In the genomic region with DNA sequence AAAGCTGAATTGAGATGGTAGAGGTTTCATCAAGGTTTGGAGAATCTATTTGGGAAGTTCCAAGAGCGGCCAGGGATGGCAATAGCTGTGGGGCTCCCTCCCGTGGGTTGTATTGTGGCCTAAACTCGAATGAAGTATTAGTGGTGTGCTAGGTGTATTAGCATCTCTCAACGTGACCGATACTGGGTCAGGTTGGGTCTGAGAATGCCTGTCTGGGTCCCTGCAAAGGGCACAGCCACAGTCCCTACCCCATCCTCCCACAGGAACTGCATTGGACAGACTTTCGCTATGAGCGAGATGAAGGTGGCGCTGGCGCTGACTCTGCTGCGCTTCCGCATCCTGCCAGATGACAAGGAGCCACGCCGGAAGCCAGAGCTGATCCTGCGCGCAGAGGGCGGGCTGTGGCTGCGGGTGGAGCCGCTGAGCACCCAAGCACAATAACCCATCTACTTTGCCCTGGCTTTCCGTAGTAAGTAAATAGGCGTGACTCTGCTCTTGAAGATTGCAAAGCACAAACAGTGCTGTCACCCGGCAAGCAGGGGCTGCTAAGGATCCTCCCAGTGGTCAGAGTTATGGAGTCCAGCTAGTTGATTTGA, we compare ENCODE assay signal across 9 mouse cellular contexts. TPM values are rescaled to one million over a fixed set of nuclear protein-coding genes. Genes with fewer than 3 reads are reported as not detected.
DNase-seq lines count a peak whose midpoint lies in the region; ATAC-seq and TF ChIP-seq lines count a peak whose summit lies in the region.
"Had no signal": no experiment of that assay in that cellular context is flagged by ENCODE, and none has a peak within 500 bp of the region (broad histone marks: within the 10 kb centered on the region; RNA-seq: fewer than 3 reads in every experiment).

No protein-coding gene starts in this region.

- TF ChIP-seq POLR2A in cerebellum, adult 2 months (IDR thresholded peaks at IDR 0.05; ENCODE audit: borderline replicate concordance, insufficient read depth, low read length): no peak

- peak overlapping the region; percentile 9; the same call in 1 of the 2 replicates for H3K9ac ChIP-seq in ES-E14 (ENCODE audit: insufficient read depth, low read depth, low read length, poor library complexity, severe bottlenecking)
- no peak overlapping the region for H3K9ac ChIP-seq in neural tube, embryonic 11.5 days (ENCODE audit: low read length)

- no peak overlapping the region for H3K27ac ChIP-seq in ES-E14 (ENCODE audit: insufficient read depth, low read depth, low read length, poor library complexity, severe bottlenecking)
- H3K27ac ChIP-seq in neural tube, embryonic 11.5 days (ENCODE audit: low read depth, low read length): no peak overlapping the region
- no peak overlapping the region for H3K27ac ChIP-seq in cerebellum, adult 2 months (ENCODE audit: insufficient read depth, low read length)

- H3K27me3 ChIP-seq in neural tube, embryonic 11.5 days (ENCODE audit: control insufficient read depth, insufficient read depth, low read length): no peaks in the 10 kb centered on the region
- no peaks in the 10 kb centered on the region for H3K27me3 ChIP-seq in cerebellum, adult 2 months (ENCODE audit: control insufficient read depth, insufficient read depth, low read length)

- H3K36me3 ChIP-seq in ES-E14 (ENCODE audit: control insufficient read depth, insufficient read depth, low read length, poor library complexity, severe bottlenecking): no peaks in the 10 kb centered on the region
- H3K36me3 ChIP-seq in neural tube, embryonic 11.5 days (ENCODE audit: control insufficient read depth, insufficient read depth, low read length): no peaks in the 10 kb centered on the region

- peak; percentile 77 for ATAC-seq in inflammation-experienced regulatory T-cells, adult 6 months
- ATAC-seq in neural tube, embryonic 11.5 days (ENCODE audit: insufficient read depth, low FRiP score, low TSS enrichment): no peak

- no peak for TF ChIP-seq CTCF in cerebellum, adult 2 months (IDR thresholded peaks at IDR 0.05; ENCODE audit: borderline replicate concordance, insufficient read depth, low read depth, low read length)

- H3K4me2 ChIP-seq in neural tube, embryonic 11.5 days (ENCODE audit: low read depth): no peak overlapping the region

- DNase-seq in ES-E14 (ENCODE audit: low read depth, low spot score): peak; percentile 30
- DNase-seq in embryo, embryonic 10.5 days (ENCODE audit: low spot score): peak; percentile 8
- DNase-seq in neural tube, embryonic 11.5 days (ENCODE audit: low spot score): peak; percentile 24
- no peak for DNase-seq in Muller cell, postnatal 12 days (ENCODE audit: inconsistent ontology term)
- no peak for DNase-seq in cerebellum, adult 2 months
- DNase-seq in kidney, adult 11 months: no peak

- in situ Hi-C loops in ES-E14 (cut with MboI; ENCODE audit: low sequenced_read_pairs in 2 of 2, unreplicated experiment in 2 of 2): no loop called here

- no peaks in the 10 kb centered on the region; a peak in 2 of 4 replicates for H3K4me1 ChIP-seq in ES-E14 (ENCODE audit: control insufficient read depth in 2 of 2, insufficient read depth in 2 of 2, low read length in 2 of 2, poor library complexity in 1 of 2)
- no peaks in the 10 kb centered on the region for H3K4me1 ChIP-seq in neural tube, embryonic 11.5 days (ENCODE audit: control insufficient read depth, insufficient read depth, low read length)
- no peaks in the 10 kb centered on the region for H3K4me1 ChIP-seq in cerebellum, adult 2 months (ENCODE audit: control insufficient read depth, insufficient read depth, low read length)

- H3K4me3 ChIP-seq in ES-E14 (ENCODE audit: insufficient read depth in 1 of 2, low read depth in 1 of 2, low read length in 2 of 2, poor library complexity in 1 of 2, severe bottlenecking in 1 of 2): peak overlapping the region; percentile 0 to 31; a peak in 3 of 4 replicates
- H3K4me3 ChIP-seq in neural tube, embryonic 11.5 days (ENCODE audit: low read depth, low read length): no peak overlapping the region
- no peak overlapping the region for H3K4me3 ChIP-seq in cerebellum, adult 2 months (replicated peaks; ENCODE audit: insufficient read depth, low read depth, low read length)

- WGBS in neural tube, embryonic 11.5 days: 41% methylated on average over 21 of the region's 21 CpGs
- WGBS in cerebellum, adult 2 months: 31% methylated on average over 21 of the region's 21 CpGs

- no peaks in the 10 kb centered on the region for H3K9me3 ChIP-seq in ES-E14 (ENCODE audit: control insufficient read depth, insufficient read depth, low read depth, low read length)
- H3K9me3 ChIP-seq in neural tube, embryonic 11.5 days (ENCODE audit: control insufficient read depth, low read length): no peaks in the 10 kb centered on the region

TF ChIP-seq in ES-E14, 5 proteins besides CTCF, POLR2A, EP300 and RAD21:
- TF ChIP-seq MAFK (IDR thresholded peaks at IDR 0.05; ENCODE audit: insufficient read depth, low read depth, low read length) (no peak), ZC3H11A (IDR thresholded peaks at IDR 0.05; ENCODE audit: borderline replicate concordance, low read depth, low read length) (no peak), ZNF384 (IDR thresholded peaks at IDR 0.05; ENCODE audit: low read depth, low read length) (no peak), HCFC1 (IDR thresholded peaks at IDR 0.05; ENCODE audit: borderline replicate concordance, insufficient read depth, low read length) (no peak), CHD2 (IDR thresholded peaks at IDR 0.05; ENCODE audit: low read depth, low read length) (no peak)

RNA-seq across cellular contexts. Expression of a gene that starts 9.3 kb away (rescaled TPM):
- 0.11 and 0.31 TPM in 2 replicates for total RNA-seq in ES-E14 (2012; rRNA removed)
- not detected for polyA plus RNA-seq in inflammation-experienced regulatory T-cells, adult 6 months (2017; shearing (Covaris generic))
- polyA plus RNA-seq in neural tube, embryonic 11.5 days (2014; fragmentation: Nextera tagmentation; extraction: Ambion mirVana): 0.77 TPM in 1 of 2 replicates, not detected in the other
- polyA plus RNA-seq in cerebellum, adult 2 months (2012; rRNA removed): 5.1 and 5.9 TPM in 2 replicates
- total RNA-seq: common myeloid progenitor, adult 5-6 weeks; neutrophil, adult 5-6 weeks had no signal

RNA-seq across cellular contexts. Expression of a gene that starts 17.4 kb away (rescaled TPM):
- total RNA-seq in ES-E14 (2012; rRNA removed): 0.21 and 0.36 TPM in 2 replicates
- polyA plus RNA-seq in inflammation-experienced regulatory T-cells, adult 6 months (2017; shearing (Covaris generic)): not detected
- not detected in 2 replicates for polyA plus RNA-seq in neural tube, embryonic 11.5 days (2014; fragmentation: Nextera tagmentation; extraction: Ambion mirVana)
- polyA plus RNA-seq in cerebellum, adult 2 months (2012; rRNA removed): not detected in 2 replicates
- total RNA-seq: common myeloid progenitor, adult 5-6 weeks; neutrophil, adult 5-6 weeks had no signal

RNA-seq across cellular contexts. Expression of a gene that starts 55.0 kb away (rescaled TPM):
- 0.63 and 0.71 TPM in 2 replicates for total RNA-seq in ES-E14 (2012; rRNA removed)
- polyA plus RNA-seq in inflammation-experienced regulatory T-cells, adult 6 months (2017; shearing (Covaris generic)): not detected
- not detected in 2 replicates for polyA plus RNA-seq in neural tube, embryonic 11.5 days (2014; fragmentation: Nextera tagmentation; extraction: Ambion mirVana)
- polyA plus RNA-seq in cerebellum, adult 2 months (2012; rRNA removed): not detected in 2 replicates
- total RNA-seq: common myeloid progenitor, adult 5-6 weeks had no signal

Comparison
In these comparisons a context has a peak if more than half of its experiments do, and no peak if none do; other contexts are left out.
1. DNase-seq: peak in ES-E14 (single experiment), embryo, embryonic 10.5 days (single experiment) and neural tube, embryonic 11.5 days (single experiment); none in Muller cell, postnatal 12 days (single experiment), cerebellum, adult 2 months (0 of 2) and kidney, adult 11 months (single experiment).
2. H3K4me3 ChIP-seq: peak in ES-E14 (2 of 2); none in neural tube, embryonic 11.5 days (single experiment) and cerebellum, adult 2 months (single experiment).